Comparison of ENCODE assay signal across 12 mouse cellular contexts in the genomic region with DNA sequence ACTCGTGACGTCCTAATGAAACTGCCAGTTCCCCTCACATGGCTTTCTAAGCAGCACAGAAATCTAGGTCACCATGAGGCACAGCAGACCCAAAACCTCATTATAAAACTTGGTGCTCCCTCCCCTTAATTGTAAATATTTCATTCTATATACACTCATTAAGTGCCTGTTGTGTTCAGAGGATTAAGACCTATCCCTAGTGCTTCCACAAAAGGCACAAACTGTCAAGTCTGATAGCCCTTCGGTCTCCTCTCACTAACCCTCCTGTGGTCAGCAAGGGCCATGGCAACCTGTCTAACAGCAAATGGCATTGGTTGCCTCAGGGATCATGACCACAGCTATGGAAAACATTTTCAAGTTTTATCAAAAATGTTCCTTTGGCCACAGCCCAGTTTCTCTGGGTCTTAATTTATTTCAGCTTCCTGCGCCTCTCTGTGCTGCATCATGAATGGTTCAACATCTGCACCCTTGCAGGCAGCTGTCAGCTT. TPM values are rescaled to one million over a fixed set of nuclear protein-coding genes. Genes with fewer than 3 reads are reported as not detected.
A peak's percentile ranks its signal among the peaks of the same experiment; 100 is the strongest.
DNase-seq lines count a peak whose midpoint lies in the region; ATAC-seq and TF ChIP-seq lines count a peak whose summit lies in the region.
"Had no signal": no experiment of that assay in that cellular context is flagged by ENCODE, and none has a peak within 500 bp of the region (broad histone marks: within the 10 kb centered on the region; RNA-seq: fewer than 3 reads in every experiment).

No protein-coding gene starts in this region.

- H3K4me3 ChIP-seq in kidney, embryonic 14.5 days (ENCODE audit: low read length) = no peak overlapping the region
- no peak overlapping the region for H3K4me3 ChIP-seq in myocyte
- no peak overlapping the region for H3K4me3 ChIP-seq in cerebellum, adult 2 months (replicated peaks; ENCODE audit: insufficient read depth, low read depth, low read length)
- H3K4me3 ChIP-seq: erythroblast, embryonic 14.5 days had no signal

- TF ChIP-seq CTCF in Patski (IDR thresholded peaks at IDR 0.05) = peak; percentile 21
- TF ChIP-seq CTCF in cerebellum, adult 2 months (IDR thresholded peaks at IDR 0.05; ENCODE audit: borderline replicate concordance, insufficient read depth, low read depth, low read length) = no peak

- 59% methylated on average over 4 of the region's 4 CpGs for WGBS in kidney, embryonic 14.5 days
- 62% methylated on average over 4 of the region's 4 CpGs for WGBS in cerebellum, adult 2 months

- CTCF ChIA-PET in Patski (lab: Charles Lee) = interaction anchor here (1.0 to 2.3 kb wide), 5 partner anchors 10 to 60 kb away, joined by 3 to 8 read pairs (median 3); partner anchors contain the start of gene Eif2ak4

- 0 out of 2 replicates have a peak, but pooled peaks cover 6% of the 10 kb centered on the region for H3K4me1 ChIP-seq in kidney, embryonic 14.5 days (ENCODE audit: control insufficient read depth, insufficient read depth, low read length)
- H3K4me1 ChIP-seq in cerebellum, adult 2 months (ENCODE audit: control insufficient read depth, insufficient read depth, low read length) = no peaks in the 10 kb centered on the region; the same call in 1 of the 2 replicates

- H3K27ac ChIP-seq in kidney, embryonic 14.5 days (ENCODE audit: low read depth, low read length) = no peak overlapping the region
- H3K27ac ChIP-seq in cerebellum, adult 2 months (ENCODE audit: insufficient read depth, low read length) = no peak overlapping the region

- no peak overlapping the region for H3ac ChIP-seq in myocyte (ENCODE audit: control insufficient read depth, insufficient read length)

- TF ChIP-seq POLR2A in myocyte (IDR thresholded peaks at IDR 0.05; ENCODE audit: insufficient read length, low read depth) = no peak
- no peak for TF ChIP-seq POLR2A in cerebellum, adult 2 months (IDR thresholded peaks at IDR 0.05; ENCODE audit: borderline replicate concordance, insufficient read depth, low read length)

- POLR2A ChIA-PET in Patski (lab: Charles Lee) = interaction anchor here (0.9 kb wide), 1 partner anchor 39 kb away, joined by 3 read pairs; no protein-coding TSS in a partner anchor

- H3K9me3 ChIP-seq in kidney, embryonic 14.5 days (ENCODE audit: control insufficient read depth, low read length) = no peaks in the 10 kb centered on the region

- H3K4me2 ChIP-seq in kidney, embryonic 14.5 days (replicated peaks; ENCODE audit: low read depth, low read length) = no peak overlapping the region
- H3K4me2 ChIP-seq in myocyte (ENCODE audit: low read depth) = peak overlapping the region; percentile 46
- H3K4me2 ChIP-seq: liver, embryonic 11.5 days had no signal

- no peaks in the 10 kb centered on the region for H3K36me3 ChIP-seq in kidney, embryonic 14.5 days (ENCODE audit: control insufficient read depth, insufficient read depth, low read length)
- H3K36me3 ChIP-seq in myocyte (ENCODE audit: control insufficient read depth, insufficient read depth) = no peaks in the 10 kb centered on the region

- ATAC-seq in kidney, embryonic 14.5 days (ENCODE audit: low FRiP score, low TSS enrichment) = no peak
- peak; percentile 89 for ATAC-seq in Patski
- ATAC-seq in hematopoietic stem cell, adult 5-6 weeks (replicated peaks in 1 of 2; ENCODE audit: insufficient read depth in 1 of 2, low FRiP score in 2 of 2, low TSS enrichment in 1 of 2, low read depth in 1 of 2, poor library complexity in 2 of 2, severe bottlenecking in 2 of 2) = peak; percentile 39 to 46; a peak in 3 of 4 replicates

- H3K79me2 ChIP-seq in myocyte (ENCODE audit: control insufficient read depth, insufficient read depth) = no peaks in the 10 kb centered on the region

- no peaks in the 10 kb centered on the region for H3K27me3 ChIP-seq in kidney, embryonic 14.5 days (ENCODE audit: control insufficient read depth, insufficient read depth, low read length)
- H3K27me3 ChIP-seq in Patski = no peaks in the 10 kb centered on the region
- H3K27me3 ChIP-seq in myocyte (ENCODE audit: control insufficient read depth, insufficient read depth, insufficient read length) = no peaks in the 10 kb centered on the region
- H3K27me3 ChIP-seq in cerebellum, adult 2 months (ENCODE audit: control insufficient read depth, insufficient read depth, low read length) = no peaks in the 10 kb centered on the region

- in situ Hi-C loops in Patski (cut with MboI; ENCODE audit: low pct_unique_long_range_greater_than_20kb) = no loop called here

- DNase-seq in kidney, adult 18-20 months = peak; percentile 3
- DNase-seq in Patski (ENCODE audit: low read depth, low spot score) = peak; percentile 64
- no peak for DNase-seq in spleen, adult 12 weeks (ENCODE audit: low spot score)
- DNase-seq in cerebellum, adult 2 months = no peak
- DNase-seq: adrenal gland, postnatal 10 days; thymus, postnatal 25 days had no signal

- no peak overlapping the region for H3K9ac ChIP-seq in kidney, embryonic 14.5 days (ENCODE audit: low read depth, low read length)

TF ChIP-seq in myocyte, 11 proteins besides CTCF, POLR2A, EP300 and RAD21:
- TF ChIP-seq MYOD1 (IDR thresholded peaks at IDR 0.05; ENCODE audit: control insufficient read depth in 1 of 3, insufficient read length in 2 of 3, low read depth in 2 of 3) (peak in 1 of 3 experiments; percentile 14), CEBPB (IDR thresholded peaks at IDR 0.05; ENCODE audit: insufficient read depth, poor library complexity, severe bottlenecking) (no peak)

RNA-seq across cellular contexts. Expression of gene Gpr176, which starts 19.3 kb away (rescaled TPM):
- polyA plus RNA-seq in kidney, embryonic 14.5 days (2014; fragmentation: Nextera tagmentation; extraction: Ambion mirVana) = 0.69 and 1.4 TPM in 2 replicates
- polyA plus RNA-seq in Patski (2021) (0.03 TPM), myocyte (2012; fragmentation: generic; extraction: Trizol) (1.5 TPM)
- not detected in 2 replicates for total RNA-seq in hematopoietic stem cell, adult 5-6 weeks (2017)
- 4.4 and 5.6 TPM in 2 replicates for polyA plus RNA-seq in cerebellum, adult 2 months (2012; rRNA removed)
- total RNA-seq: monocyte, adult 5-6 weeks had no signal
- polyA plus RNA-seq: erythroblast, embryonic 14.5 days had no signal

RNA-seq across cellular contexts. Expression of gene Eif2ak4, which starts 34.5 kb away (rescaled TPM):
- 9.1 and 14.7 TPM in 2 replicates for polyA plus RNA-seq in kidney, embryonic 14.5 days (2014; fragmentation: Nextera tagmentation; extraction: Ambion mirVana)
- 31.3 TPM for polyA plus RNA-seq in Patski (2021)
- total RNA-seq in hematopoietic stem cell, adult 5-6 weeks (2017) = 23.0 and 23.5 TPM in 2 replicates
- 4.7 TPM for polyA plus RNA-seq in myocyte (2012; fragmentation: generic; extraction: Trizol)
- polyA plus RNA-seq in cerebellum, adult 2 months (2012; rRNA removed) = 21.5 and 23.0 TPM in 2 replicates

Comparison
In these comparisons a context has a peak if more than half of its experiments do, and no peak if none do; other contexts are left out.
1. DNase-seq: peak in kidney, adult 18-20 months (single experiment) and Patski (single experiment); none in spleen, adult 12 weeks (single experiment) and cerebellum, adult 2 months (0 of 2).